8 mouse cellular contexts compared by ENCODE assay signal in genomic region chr1:89656643-89657321, GRCm38 (mm10).
DNase-seq lines count a peak whose midpoint lies in the region; ATAC-seq and TF ChIP-seq lines count a peak whose summit lies in the region.

No protein-coding gene starts in this region.

- H3K27me3 ChIP-seq in kidney, postnatal 0 days (ENCODE audit: insufficient read depth, low read length): no peaks in the 10 kb centered on the region
- no peaks in the 10 kb centered on the region for H3K27me3 ChIP-seq in kidney, embryonic 16.5 days (ENCODE audit: insufficient read depth, low read length)

- no peak for TF ChIP-seq CTCF in kidney, postnatal 0 days (IDR thresholded peaks at IDR 0.05; ENCODE audit: low read depth)

- intact Hi-C loops in left cerebral cortex, postnatal 14 days (cut with DNase I): no loop called here

- H3K9me3 ChIP-seq in kidney, postnatal 0 days (replicated peaks; ENCODE audit: low read length): no peaks in the 10 kb centered on the region
- no peaks in the 10 kb centered on the region for H3K9me3 ChIP-seq in kidney, embryonic 16.5 days (ENCODE audit: low read length)

- ATAC-seq in kidney, postnatal 0 days (replicated peaks; ENCODE audit: low FRiP score, low read depth): no peak
- no peak for ATAC-seq in kidney, embryonic 16.5 days (ENCODE audit: low FRiP score, low TSS enrichment)
- ATAC-seq in inflammation-experienced regulatory T-cells, adult 6 months: no peak

- H3K9ac ChIP-seq in kidney, postnatal 0 days (ENCODE audit: low read depth, low read length): no peak overlapping the region
- H3K9ac ChIP-seq in kidney, embryonic 16.5 days (replicated peaks; ENCODE audit: low read length): no peak overlapping the region

- H3K27ac ChIP-seq in kidney, postnatal 0 days: no peak overlapping the region
- no peak overlapping the region for H3K27ac ChIP-seq in kidney, embryonic 16.5 days (ENCODE audit: low read length)

- 43% methylated on average over 11 of the region's 11 CpGs for WGBS in kidney, postnatal 0 days
- 55% methylated on average over 11 of the region's 11 CpGs for WGBS in kidney, embryonic 16.5 days

- H3K4me3 ChIP-seq in kidney, postnatal 0 days (replicated peaks; ENCODE audit: low read depth, low read length): no peak overlapping the region
- no peak overlapping the region for H3K4me3 ChIP-seq in kidney, embryonic 16.5 days (ENCODE audit: low read length)

- no peaks in the 10 kb centered on the region for H3K4me1 ChIP-seq in kidney, postnatal 0 days (replicated peaks; ENCODE audit: insufficient read depth, low read length)
- 0 out of 2 replicates have a peak, but pooled peaks cover 5% of the 10 kb centered on the region for H3K4me1 ChIP-seq in kidney, embryonic 16.5 days (ENCODE audit: insufficient read depth, low read length)

- H3K36me3 ChIP-seq in kidney, postnatal 0 days (ENCODE audit: insufficient read depth, low read length): 0 out of 2 replicates have a peak, but pooled peaks cover 4% of the 10 kb centered on the region
- no peaks in the 10 kb centered on the region for H3K36me3 ChIP-seq in kidney, embryonic 16.5 days (ENCODE audit: insufficient read depth, low read length)

- peak; percentile 21 for DNase-seq in kidney, postnatal 0 days (ENCODE audit: low spot score)
- peak; percentile 75 for DNase-seq in adrenal gland, postnatal 14 days
- peak; percentile 29 for DNase-seq in gastrocnemius, postnatal 25 days
- DNase-seq in left cerebral cortex, postnatal 14 days (ENCODE audit: low spot score in 2 of 2): peak; percentile 44 to 63
- DNase-seq in right cerebral cortex, postnatal 10 days (ENCODE audit: low spot score in 2 of 2): peak; percentile 57
- no peak for DNase-seq in B cell, adult 2 months

- 0 out of 2 replicates have a peak overlapping the region, but pooled peaks have one; percentile 10 for H3K4me2 ChIP-seq in kidney, postnatal 0 days (ENCODE audit: low read length)
- H3K4me2 ChIP-seq in kidney, embryonic 16.5 days (replicated peaks; ENCODE audit: low read depth, low read length): no peak overlapping the region

Comparison
In these comparisons a context has a peak if more than half of its experiments do, and no peak if none do; other contexts are left out.
1. DNase-seq: peak in kidney, postnatal 0 days (single experiment), adrenal gland, postnatal 14 days (single experiment), gastrocnemius, postnatal 25 days (single experiment), left cerebral cortex, postnatal 14 days (2 of 2) and right cerebral cortex, postnatal 10 days (2 of 2); none in B cell, adult 2 months (0 of 2).